Mouse (Mus musculus) kidney, adult 10 weeks (tissue): ENCODE results near the gene Vmn2r113. TPM values are rescaled to one million over a fixed set of nuclear protein-coding genes. Genes with fewer than 3 reads are reported as not detected.

Experiments used
- polyA plus RNA-seq: library from polyadenylated mRNA; stranded (reverse); fragments of 350-450 nt; fragmentation: Illumina TruSeq; extraction: RNeasy Lipid Tissue Mini Kit (QIAGEN cat#74804); gene quantifications from one replicate; pipeline ENCODE4 v1.2.3, GENCODE M21; 2014; ENCODE audit warnings: low read depth, low replicate concordance

Vmn2r113 gene
- not detected for polyA plus RNA-seq

GRCm38 (mm10) chr17:22942684-22943083 is at the start of gene Vmn2r113:
Gene Vmn2r113 (plus strand): TSS chr17:22942984.

Other genes with a start within 250 kb of the Vmn2r113 start
- gene Zfp945, start 75.8 kb upstream of the Vmn2r113 start, polyA plus RNA-seq = 24.6 TPM
- not detected for gene Vmn2r-ps130, start 118.2 kb downstream of the Vmn2r113 start, polyA plus RNA-seq